Mouse (Mus musculus) heart, adult 2 months (tissue): Measurements from ENCODE around the gene Akr1c12. TPM values are rescaled to one million over a fixed set of nuclear protein-coding genes. Genes with fewer than 3 reads are reported as not detected.

Source experiments
- DNase-seq, 2 experiments: peaks; one replicate each; pipeline ENCODE4 v3.0.0; 2021
- H3K27ac ChIP-seq: fragments of 200-600 bp; 2 replicates; pipeline ENCODE4 v1.8.1; 2022
- H3K27me3 ChIP-seq: fragments of 200-500 bp; 2 replicates; pipeline ENCODE4 v1.6.1; 2012; ENCODE audit warnings: mild to moderate bottlenecking, low read length, inconsistent platforms, mixed read lengths; ENCODE audit not compliant: control insufficient read depth, insufficient read depth
- H3K36me3 ChIP-seq: fragments of 200-500 bp; 2 replicates; pipeline ENCODE4 v1.6.1; 2012; ENCODE audit warnings: low read length, inconsistent platforms; ENCODE audit not compliant: control insufficient read depth, insufficient read depth
- H3K4me1 ChIP-seq: fragments of 200-500 bp; 2 replicates; pipeline ENCODE4 v1.6.1; 2011; ENCODE audit warnings: low read length; ENCODE audit not compliant: control insufficient read depth, insufficient read depth
- H3K4me3 ChIP-seq: fragments of 200-600 bp; 2 replicates; pipeline ENCODE4 v1.8.1; 2022
- H3K79me2 ChIP-seq: fragments of 200-500 bp; replicated peaks from 2 replicates; pipeline ENCODE4 v1.6.1; 2012; ENCODE audit warnings: mild to moderate bottlenecking, inconsistent platforms, low read length, moderate library complexity, mixed read lengths; ENCODE audit not compliant: control insufficient read depth, insufficient read depth
- H3K9ac ChIP-seq: fragments of 200-500 bp; 2 replicates; pipeline ENCODE4 v1.6.1; 2012; ENCODE audit warnings: low read depth, mild to moderate bottlenecking, control low read depth, inconsistent platforms, low read length, mixed read lengths
- CTCF ChIP-seq: fragments of 200-600 bp; IDR thresholded peaks from 2 replicates; pipeline ENCODE4 v1.8.1; 2022; ENCODE audit warnings: antibody characterized with exemption, mild to moderate bottlenecking, moderate library complexity
- EP300 ChIP-seq: fragments of 200-500 bp; IDR thresholded peaks from 2 replicates; pipeline ENCODE4 v1.6.1; 2011; ENCODE audit warnings: low read depth, low read length, control low read depth; ENCODE audit not compliant: insufficient read depth
- POLR2A ChIP-seq: fragments of 200-500 bp; IDR thresholded peaks from 2 replicates; pipeline ENCODE4 v1.6.1; 2011; ENCODE audit warnings: mild to moderate bottlenecking, low read depth, low read length, control low read depth; ENCODE audit not compliant: insufficient read depth
- WGBS: fragments of 180-500 bp; shearing (Covaris S2); methylation state at CpG from one replicate; pipeline ENCODE4 v1.1.7; 2018; 5-methylcytosine and 5-hydroxymethylcytosine counted together
- intact Hi-C: fragments of 180-260 bp; cut with DNase I; formaldehyde crosslinking; loops from one replicate; pipeline ENCODE4 v1.15.1; 2025
- polyA plus RNA-seq: library from polyadenylated mRNA; depleted of rRNA; stranded (reverse); fragments of >200 nt; gene quantifications from 2 replicates; pipeline ENCODE4 v1.2.3, GENCODE M21; 2012
- total RNA-seq, 2 experiments: library from RNA; stranded (reverse); gene quantifications; 2 replicates each; pipeline ENCODE4 v1.2.3; 2021

Gene Akr1c12
- total and polyA plus RNA-seq, 3 experiments, result 0.14 TPM; not detected in 2

- DNase-seq, result no peak
- 57% methylated on average over 3 of the region's 3 CpGs for WGBS
- no peak overlapping the region for H3K27ac ChIP-seq
- no peak overlapping the region for H3K4me3 ChIP-seq
- intact Hi-C loops, result loop anchor here (2.0 kb wide), 1 partner anchor 17 kb away; no protein-coding TSS in a partner anchor
- H3K9ac ChIP-seq, result no peak overlapping the region
- TF ChIP-seq POLR2A, result no peak
- TF ChIP-seq CTCF, result no peak
- no peak for TF ChIP-seq EP300
- no peaks in the 10 kb centered on the region for H3K79me2 ChIP-seq
- no peaks in the 10 kb centered on the region for H3K4me1 ChIP-seq
- H3K36me3 ChIP-seq, result no peaks in the 10 kb centered on the region
- no peaks in the 10 kb centered on the region for H3K27me3 ChIP-seq
Observed at GRCm38 (mm10) chr13:4249347-4249746, 29.9 kb downstream of the Akr1c12 start.

- no peak overlapping the region for H3K9ac ChIP-seq
- H3K79me2 ChIP-seq, result no peaks in the 10 kb centered on the region
- no peaks in the 10 kb centered on the region for H3K27me3 ChIP-seq
- TF ChIP-seq EP300 (no peak), CTCF (no peak), POLR2A (no peak)
- 7% methylated on average over 13 of the region's 13 CpGs for WGBS
- no peak for DNase-seq
- intact Hi-C loops, result no loop called here
- no peaks in the 10 kb centered on the region for H3K36me3 ChIP-seq
- H3K27ac ChIP-seq, result no peak overlapping the region
- H3K4me3 ChIP-seq, result no peak overlapping the region
- no peaks in the 10 kb centered on the region for H3K4me1 ChIP-seq
Observed at GRCm38 (mm10) chr13:4244861-4245559, 34.2 kb downstream of the Akr1c12 start.

GRCm38 (mm10) chr13:4233536-4234172 is 45.6 kb downstream of the Akr1c12 start:
- no peak overlapping the region for H3K9ac ChIP-seq
- 60% methylated on average over 3 of the region's 3 CpGs for WGBS
- TF ChIP-seq POLR2A, result no peak
- no peak for DNase-seq
- H3K4me3 ChIP-seq, result no peak overlapping the region
- intact Hi-C loops, result loop anchor here (2.0 kb wide), 1 partner anchor 15 kb away; no protein-coding TSS in a partner anchor
- no peaks in the 10 kb centered on the region for H3K79me2 ChIP-seq
- no peaks in the 10 kb centered on the region; the same call in 1 of the 2 replicates for H3K4me1 ChIP-seq
- H3K27ac ChIP-seq, result no peak overlapping the region
- H3K36me3 ChIP-seq, result no peaks in the 10 kb centered on the region
- H3K27me3 ChIP-seq, result no peaks in the 10 kb centered on the region

- intact Hi-C loops, result loop anchor here (2.0 kb wide), 1 partner anchor 16 kb away; no protein-coding TSS in a partner anchor
- Histone ChIP-seq H3K27me3 (no peaks in the 10 kb centered on the region), H3K9ac (no peak overlapping the region), H3K27ac (no peak overlapping the region), H3K4me1 (no peaks in the 10 kb centered on the region; the same call in 1 of the 2 replicates), H3K36me3 (no peaks in the 10 kb centered on the region), H3K79me2 (no peaks in the 10 kb centered on the region), H3K4me3 (no peak overlapping the region)
- no peak for DNase-seq
- TF ChIP-seq POLR2A, result no peak
- no peak for TF ChIP-seq EP300
- 77% methylated on average over 1 of the region's 1 CpGs for WGBS
Observed at GRCm38 (mm10) chr13:4233135-4233534, 46.1 kb downstream of the Akr1c12 start.

GRCm38 (mm10) chr13:4230841-4231623 is 48.2 kb downstream of the Akr1c12 start:
- H3K27me3 ChIP-seq, result no peaks in the 10 kb centered on the region
- H3K4me3 ChIP-seq, result no peak overlapping the region
- no peaks in the 10 kb centered on the region; the same call in 1 of the 2 replicates for H3K4me1 ChIP-seq
- WGBS, result 80% methylated on average over 8 of the region's 8 CpGs
- H3K36me3 ChIP-seq, result no peaks in the 10 kb centered on the region
- H3K9ac ChIP-seq, result no peak overlapping the region
- no peak for DNase-seq
- TF ChIP-seq EP300 (no peak), CTCF (no peak), POLR2A (no peak)
- peak overlapping the region; percentile 26 for H3K27ac ChIP-seq
- H3K79me2 ChIP-seq, result no peaks in the 10 kb centered on the region
- intact Hi-C loops, result no loop called here
